Mouse (Mus musculus) limb, embryonic 13.5 days (tissue): ENCODE measurements around the gene Ebf1. TPM values are rescaled to one million over a fixed set of nuclear protein-coding genes. Genes with fewer than 3 reads are reported as not detected.

Experiments used
- ATAC-seq: fragments of 200-750 bp; cut with Nextera tagmentation; 2 replicates; pipeline ENCODE4 v1.8.0; 2017; ENCODE audit warnings: low read depth, moderate number of reproducible peaks, moderate TSS enrichment; ENCODE audit not compliant: low FRiP score
- H3K27ac ChIP-seq: fragments of 300-500 bp; sonication (generic); 2 replicates; pipeline ENCODE4 v1.5.1; 2015; ENCODE audit warnings: inconsistent platforms, mild to moderate bottlenecking, moderate library complexity
- H3K27me3 ChIP-seq: fragments of 300-500 bp; sonication (generic); 2 replicates; pipeline ENCODE4 v1.6.1; 2015; ENCODE audit warnings: mild to moderate bottlenecking, inconsistent platforms
- H3K36me3 ChIP-seq: fragments of 300-500 bp; sonication (generic); 2 replicates; pipeline ENCODE4 v1.6.1; 2015; ENCODE audit warnings: inconsistent platforms, mild to moderate bottlenecking, moderate library complexity
- H3K4me1 ChIP-seq: fragments of 300-500 bp; sonication (generic); 2 replicates; pipeline ENCODE4 v1.6.1; 2015; ENCODE audit warnings: inconsistent platforms
- H3K4me2 ChIP-seq: fragments of 300-500 bp; sonication (generic); replicated peaks from 2 replicates; pipeline ENCODE4 v1.6.1; 2015; ENCODE audit warnings: inconsistent platforms, mild to moderate bottlenecking, moderate library complexity
- H3K4me3 ChIP-seq: fragments of 300-500 bp; sonication (generic); 2 replicates; pipeline ENCODE4 v1.5.1; 2015; ENCODE audit warnings: moderate library complexity, mild to moderate bottlenecking, inconsistent platforms
- H3K9ac ChIP-seq: fragments of 300-500 bp; sonication (generic); 2 replicates; pipeline ENCODE4 v1.6.1; 2015; ENCODE audit warnings: mild to moderate bottlenecking, inconsistent platforms
- H3K9me3 ChIP-seq: fragments of 300-500 bp; sonication (generic); 2 replicates; pipeline ENCODE4 v1.6.1; 2016; ENCODE audit warnings: inconsistent platforms
- WGBS: fragments of 180-500 bp; shearing (Covaris S2); methylation state at CpG from one replicate; pipeline ENCODE4 v1.1.7; 2015; 5-methylcytosine and 5-hydroxymethylcytosine counted together
- polyA plus RNA-seq: library from polyadenylated mRNA; unstranded; fragments of >200 nt; fragmentation: Nextera tagmentation; extraction: Ambion mirVana; gene quantifications from 2 replicates; pipeline ENCODE4 v1.2.1, GENCODE M21; 2015

Ebf1 gene
- polyA plus RNA-seq, 1 experiment from 2014 or later, result 103 TPM

GRCm38 (mm10) chr11:44696539-44697201 lies 79.6 kb downstream of the Ebf1 start:
- Histone ChIP-seq H3K36me3 (0 out of 2 replicates have a peak, but pooled peaks cover 4% of the 10 kb centered on the region), H3K9me3 (no peaks in the 10 kb centered on the region), H3K27ac (no peak overlapping the region), H3K4me2 (peak overlapping the region; percentile 50), H3K4me3 (0 out of 2 replicates have a peak overlapping the region, but pooled peaks have one; percentile 4), H3K9ac (no peak overlapping the region), H3K27me3 (no peaks in the 10 kb centered on the region), H3K4me1 (peaks cover 44% of the 10 kb centered on the region)
- 7% methylated on average over 16 of the region's 16 CpGs for WGBS
- peak; percentile 35; the same call in 1 of the 2 replicates for ATAC-seq

- H3K36me3 ChIP-seq, result 0 out of 2 replicates have a peak, but pooled peaks cover 8% of the 10 kb centered on the region
- H3K4me3 ChIP-seq, result no peak overlapping the region
- no peak overlapping the region for H3K27ac ChIP-seq
- H3K9ac ChIP-seq, result no peak overlapping the region
- H3K4me2 ChIP-seq, result no peak overlapping the region
- 21% methylated on average over 4 of the region's 4 CpGs for WGBS
- no peaks in the 10 kb centered on the region for H3K27me3 ChIP-seq
- no peaks in the 10 kb centered on the region for H3K9me3 ChIP-seq
- no peak; the same call in 1 of the 2 replicates for ATAC-seq
- H3K4me1 ChIP-seq, result peaks cover 47% of the 10 kb centered on the region
These were observed 83.1 kb downstream of the Ebf1 start for GRCm38 (mm10) chr11:44700181-44700580.

- Histone ChIP-seq H3K27ac (no peak overlapping the region), H3K27me3 (no peaks in the 10 kb centered on the region), H3K9ac (no peak overlapping the region), H3K9me3 (no peaks in the 10 kb centered on the region), H3K36me3 (0 out of 2 replicates have a peak, but pooled peaks cover 5% of the 10 kb centered on the region), H3K4me1 (peaks cover 47% of the 10 kb centered on the region), H3K4me2 (no peak overlapping the region), H3K4me3 (no peak overlapping the region)
- WGBS, result 54% methylated on average over 11 of the region's 11 CpGs
- ATAC-seq, result no peak
These were observed 84.2 kb downstream of the Ebf1 start for GRCm38 (mm10) chr11:44701221-44701810.

GRCm38 (mm10) chr11:44701864-44702263 lies 84.7 kb downstream of the Ebf1 start:
- Histone ChIP-seq H3K4me3 (no peak overlapping the region), H3K27me3 (no peaks in the 10 kb centered on the region), H3K9me3 (no peaks in the 10 kb centered on the region), H3K27ac (no peak overlapping the region), H3K4me2 (no peak overlapping the region), H3K36me3 (0 out of 2 replicates have a peak, but pooled peaks cover 5% of the 10 kb centered on the region), H3K4me1 (peaks cover 45% of the 10 kb centered on the region), H3K9ac (no peak overlapping the region)
- WGBS, result 47% methylated on average over 1 of the region's 1 CpGs
- ATAC-seq, result no peak

DNA sequence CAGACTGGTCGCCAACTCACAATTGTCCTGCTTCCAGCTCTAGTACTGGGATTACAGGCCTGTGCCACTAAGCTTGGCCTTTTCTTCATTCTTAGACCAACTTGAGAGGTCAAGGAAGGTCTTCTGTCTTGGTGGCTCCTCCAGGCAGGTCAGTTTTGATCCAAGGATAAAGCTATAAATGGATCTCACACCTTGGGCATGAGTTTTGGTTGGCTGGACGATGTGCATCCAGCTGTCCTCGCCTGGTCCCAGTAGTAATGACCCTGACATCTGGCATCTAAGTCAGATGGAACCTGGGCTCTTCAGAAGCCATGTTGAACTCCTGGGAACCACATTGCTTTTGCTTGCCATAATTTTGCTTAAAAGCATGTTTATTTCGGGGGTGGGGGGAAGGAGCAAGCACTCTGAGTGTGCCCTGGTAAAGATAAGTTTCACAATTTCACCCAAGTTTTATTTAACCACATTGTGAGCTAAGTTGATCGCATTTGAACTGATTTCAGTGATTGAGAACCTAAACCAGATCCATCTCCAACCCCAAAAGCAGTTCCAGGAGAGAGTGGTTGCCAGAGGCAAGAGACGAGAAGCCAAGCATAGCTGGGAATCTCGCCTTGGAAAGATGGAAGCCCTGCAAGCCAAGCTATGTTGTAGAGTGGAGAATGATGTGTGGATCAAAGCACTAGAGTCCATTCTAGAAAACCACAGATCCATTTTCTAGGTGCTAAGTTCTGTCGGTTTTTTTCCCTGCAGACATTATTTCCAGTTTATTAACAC lies 85.8 kb downstream of the Ebf1 start:
- H3K4me2 ChIP-seq, result no peak overlapping the region
- peaks cover 46% of the 10 kb centered on the region for H3K4me1 ChIP-seq
- no peak overlapping the region for H3K4me3 ChIP-seq
- no peaks in the 10 kb centered on the region for H3K27me3 ChIP-seq
- 0 out of 2 replicates have a peak, but pooled peaks cover 5% of the 10 kb centered on the region for H3K36me3 ChIP-seq
- no peak for ATAC-seq
- no peak overlapping the region for H3K27ac ChIP-seq
- H3K9me3 ChIP-seq, result no peaks in the 10 kb centered on the region
- whole genome bisulfite sequencing, result 86% methylated on average over 8 of the region's 8 CpGs
- no peak overlapping the region for H3K9ac ChIP-seq

DNA sequence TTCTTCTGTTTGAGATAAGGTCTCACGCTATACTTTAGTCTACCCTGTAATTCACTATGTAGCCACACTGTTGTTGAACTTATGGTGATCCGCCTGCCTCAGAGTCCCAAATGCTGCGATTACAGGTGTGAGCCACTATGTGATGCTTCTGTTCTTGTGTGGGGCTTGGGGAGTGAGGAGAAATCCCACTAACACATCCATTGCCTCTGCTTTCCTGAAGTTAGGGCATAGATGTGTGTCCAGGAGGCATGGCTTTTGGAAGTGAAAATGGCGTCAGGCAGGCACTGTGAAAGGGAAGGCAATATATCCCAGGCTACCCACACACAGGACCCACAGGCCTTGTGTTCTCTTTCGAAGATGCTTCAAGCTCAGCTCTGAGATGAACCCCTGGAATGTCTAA lies 86.8 kb downstream of the Ebf1 start:
- no peak overlapping the region for H3K4me3 ChIP-seq
- WGBS, result 91% methylated on average over 5 of the region's 5 CpGs

DNA sequence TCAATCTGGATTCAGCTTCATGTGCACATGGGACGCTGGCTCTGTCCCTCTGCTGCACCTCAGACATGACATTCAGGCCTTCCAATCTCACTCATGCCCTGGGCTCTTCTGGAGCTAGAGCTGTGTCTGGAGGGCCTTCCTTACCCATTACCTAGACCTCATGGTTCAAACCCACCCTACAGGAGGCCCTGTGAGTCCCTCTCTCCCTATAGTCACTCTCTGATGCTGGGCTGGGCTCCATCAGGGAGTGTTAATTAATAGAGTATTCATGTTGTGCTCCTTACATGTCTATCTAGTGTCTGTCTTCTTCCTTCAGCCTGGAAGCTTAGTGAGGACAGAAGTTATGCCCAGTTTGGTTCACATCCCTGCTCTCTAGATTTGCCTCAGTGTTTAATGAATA lies 88.7 kb downstream of the Ebf1 start:
- Histone ChIP-seq H3K27ac (no peak overlapping the region), H3K4me1 (peaks cover 26% of the 10 kb centered on the region), H3K4me3 (no peak overlapping the region), H3K27me3 (no peaks in the 10 kb centered on the region), H3K9me3 (no peaks in the 10 kb centered on the region), H3K4me2 (no peak overlapping the region), H3K36me3 (0 out of 2 replicates have a peak, but pooled peaks cover 5% of the 10 kb centered on the region), H3K9ac (no peak overlapping the region)
- WGBS, result 91% methylated on average over 1 of the region's 1 CpGs
- no peak for ATAC-seq

More for the DNA sequence above, 86.8 kb downstream of the Ebf1 start:
- H3K4me1 ChIP-seq, result peaks cover 39% of the 10 kb centered on the region
- H3K9ac ChIP-seq, result no peak overlapping the region
- H3K9me3 ChIP-seq, result no peaks in the 10 kb centered on the region
- no peak for ATAC-seq
- 0 out of 2 replicates have a peak, but pooled peaks cover 5% of the 10 kb centered on the region for H3K36me3 ChIP-seq
- H3K27ac ChIP-seq, result no peak overlapping the region
- no peaks in the 10 kb centered on the region for H3K27me3 ChIP-seq
- H3K4me2 ChIP-seq, result no peak overlapping the region

GRCm38 (mm10) chr11:44706386-44706785 lies 89.3 kb downstream of the Ebf1 start:
- peaks cover 22% of the 10 kb centered on the region for H3K4me1 ChIP-seq
- no peak overlapping the region for H3K27ac ChIP-seq
- H3K9me3 ChIP-seq, result no peaks in the 10 kb centered on the region
- no peak overlapping the region for H3K4me2 ChIP-seq
- H3K9ac ChIP-seq, result no peak overlapping the region
- WGBS, result 86% methylated on average over 2 of the region's 2 CpGs
- no peaks in the 10 kb centered on the region for H3K27me3 ChIP-seq
- ATAC-seq, result no peak
- 0 out of 2 replicates have a peak, but pooled peaks cover 5% of the 10 kb centered on the region for H3K36me3 ChIP-seq
- no peak overlapping the region for H3K4me3 ChIP-seq

GRCm38 (mm10) chr11:44707381-44708289 lies 90.5 kb downstream of the Ebf1 start:
- Histone ChIP-seq H3K27ac (peak overlapping the region; percentile 40; the same call in 1 of the 2 replicates), H3K4me2 (peak overlapping the region; percentile 36), H3K27me3 (no peaks in the 10 kb centered on the region), H3K9me3 (no peaks in the 10 kb centered on the region), H3K9ac (no peak overlapping the region), H3K36me3 (0 out of 2 replicates have a peak, but pooled peaks cover 3% of the 10 kb centered on the region), H3K4me3 (no peak overlapping the region), H3K4me1 (peaks cover 16% of the 10 kb centered on the region)
- ATAC-seq, result no peak; the same call in 1 of the 2 replicates
- WGBS, result 13% methylated on average over 13 of the region's 13 CpGs

DNA sequence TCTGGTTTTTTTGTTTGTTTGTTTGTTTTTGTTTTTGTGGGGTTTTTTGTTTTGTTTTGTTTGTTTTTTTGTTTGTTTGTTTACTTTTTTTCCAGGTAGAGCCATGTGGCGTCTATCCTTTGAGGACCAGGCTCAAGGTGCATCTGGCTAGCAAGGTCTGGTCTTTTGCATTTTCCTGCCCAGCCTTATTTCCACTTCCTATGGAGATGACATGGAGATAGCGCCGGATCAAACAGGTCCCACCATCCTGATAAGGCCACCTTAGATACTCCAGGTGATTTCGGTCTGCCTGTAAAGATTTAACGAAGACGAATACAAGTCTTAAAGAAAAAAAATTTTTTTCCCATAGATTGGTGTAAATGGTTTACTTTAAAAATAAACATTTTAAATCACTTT lies 91.2 kb downstream of the Ebf1 start:
- H3K4me3 ChIP-seq, result no peak overlapping the region
- no peak for ATAC-seq
- no peak overlapping the region for H3K4me2 ChIP-seq
- no peak overlapping the region for H3K9ac ChIP-seq
- no peaks in the 10 kb centered on the region for H3K36me3 ChIP-seq
- no peak overlapping the region for H3K27ac ChIP-seq
- no peaks in the 10 kb centered on the region for H3K27me3 ChIP-seq
- peaks cover 17% of the 10 kb centered on the region for H3K4me1 ChIP-seq
- 79% methylated on average over 6 of the region's 6 CpGs for WGBS
- no peaks in the 10 kb centered on the region for H3K9me3 ChIP-seq

DNA sequence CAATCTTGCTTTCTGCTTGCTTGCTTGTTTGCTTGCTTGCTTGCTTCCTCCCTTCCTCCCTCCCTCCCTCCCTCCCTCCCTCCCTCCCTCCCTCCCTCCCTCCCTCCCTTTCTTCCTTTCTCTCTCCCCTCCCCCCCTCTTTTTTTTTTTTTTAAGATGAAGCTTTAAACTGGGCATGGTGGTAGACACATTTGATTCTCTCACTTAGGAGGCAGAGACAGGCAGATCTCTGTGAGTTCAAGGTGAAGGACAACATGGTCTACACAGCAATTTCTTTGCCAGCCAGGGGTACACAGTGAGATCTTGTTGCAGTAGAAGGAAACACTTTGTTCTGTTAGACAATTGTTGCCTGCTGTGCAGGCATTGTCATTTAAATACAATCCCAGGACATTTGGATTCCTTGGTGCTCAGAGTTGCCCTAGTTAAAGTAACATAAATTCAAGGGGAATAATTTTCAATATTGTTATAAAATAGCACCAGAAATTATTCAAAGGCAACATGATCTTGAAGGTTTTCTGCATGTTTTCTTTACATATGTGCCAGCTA lies 92.0 kb downstream of the Ebf1 start:
- ATAC-seq, result no peak
- Histone ChIP-seq H3K27me3 (no peaks in the 10 kb centered on the region), H3K27ac (no peak overlapping the region), H3K36me3 (no peaks in the 10 kb centered on the region), H3K4me2 (no peak overlapping the region), H3K4me3 (no peak overlapping the region), H3K4me1 (peaks cover 21% of the 10 kb centered on the region), H3K9me3 (no peaks in the 10 kb centered on the region), H3K9ac (no peak overlapping the region)
